Mouse (Mus musculus) kidney, embryonic 14.5 days (tissue): ENCODE data around the gene Zfp788. TPM values are rescaled to one million over a fixed set of nuclear protein-coding genes. Genes with fewer than 3 reads are reported as not detected.
"Not testable (repeated sequence)": the region's sequence is repeated elsewhere in the genome, so short reads cannot be mapped to it uniquely, and the experiment has no call there.

Experiments used
- ATAC-seq: fragments of 200-750 bp; cut with Nextera tagmentation; 2 replicates; pipeline ENCODE4 v1.8.0; 2017; ENCODE audit warnings: moderate number of reproducible peaks, mild to moderate bottlenecking, moderate TSS enrichment, moderate library complexity; ENCODE audit not compliant: low FRiP score, low TSS enrichment
- H3K27ac ChIP-seq: fragments of 300-500 bp; sonication (generic); 2 replicates; pipeline ENCODE4 v1.5.1; 2014; ENCODE audit warnings: low read depth, mild to moderate bottlenecking, low read length, moderate library complexity, mixed read lengths
- H3K27me3 ChIP-seq: fragments of 300-500 bp; sonication (generic); 2 replicates; pipeline ENCODE4 v1.6.1; 2014; ENCODE audit warnings: mild to moderate bottlenecking, low read length; ENCODE audit not compliant: control insufficient read depth, insufficient read depth
- H3K36me3 ChIP-seq: fragments of 300-500 bp; sonication (generic); 2 replicates; pipeline ENCODE4 v1.6.1; 2014; ENCODE audit warnings: low read length, mixed read lengths; ENCODE audit not compliant: control insufficient read depth, insufficient read depth
- H3K4me1 ChIP-seq: fragments of 300-500 bp; sonication (generic); 2 replicates; pipeline ENCODE4 v1.6.1; 2014; ENCODE audit warnings: low read length, mixed read lengths; ENCODE audit not compliant: control insufficient read depth, insufficient read depth
- H3K4me2 ChIP-seq: fragments of 300-500 bp; sonication (generic); replicated peaks from 2 replicates; pipeline ENCODE4 v1.6.1; 2014; ENCODE audit warnings: low read depth, mild to moderate bottlenecking, low read length
- H3K4me3 ChIP-seq: fragments of 300-500 bp; sonication (generic); 2 replicates; pipeline ENCODE4 v1.5.1; 2014; ENCODE audit warnings: mild to moderate bottlenecking, low read length
- H3K9ac ChIP-seq: fragments of 300-500 bp; sonication (generic); 2 replicates; pipeline ENCODE4 v1.6.1; 2014; ENCODE audit warnings: low read depth, mild to moderate bottlenecking, low read length, moderate library complexity
- H3K9me3 ChIP-seq: fragments of 300-500 bp; sonication (generic); 2 replicates; pipeline ENCODE4 v1.6.1; 2016; ENCODE audit warnings: low read length; ENCODE audit not compliant: control insufficient read depth
- WGBS: fragments of 180-500 bp; shearing (Covaris S2); extraction: QIAGEN DNeasy Blood & Tissue Kit; methylation state at CpG from one replicate; pipeline ENCODE4 v1.1.7; 2014; 5-methylcytosine and 5-hydroxymethylcytosine counted together
- polyA plus RNA-seq: library from polyadenylated mRNA; unstranded; fragments of >200 nt; fragmentation: Nextera tagmentation; extraction: Ambion mirVana; gene quantifications from 2 replicates; pipeline ENCODE4 v1.2.1, GENCODE M21; 2014

Zfp788 gene
- polyA plus RNA-seq, result 13.7 and 14.7 TPM in 2 replicates

DNA sequence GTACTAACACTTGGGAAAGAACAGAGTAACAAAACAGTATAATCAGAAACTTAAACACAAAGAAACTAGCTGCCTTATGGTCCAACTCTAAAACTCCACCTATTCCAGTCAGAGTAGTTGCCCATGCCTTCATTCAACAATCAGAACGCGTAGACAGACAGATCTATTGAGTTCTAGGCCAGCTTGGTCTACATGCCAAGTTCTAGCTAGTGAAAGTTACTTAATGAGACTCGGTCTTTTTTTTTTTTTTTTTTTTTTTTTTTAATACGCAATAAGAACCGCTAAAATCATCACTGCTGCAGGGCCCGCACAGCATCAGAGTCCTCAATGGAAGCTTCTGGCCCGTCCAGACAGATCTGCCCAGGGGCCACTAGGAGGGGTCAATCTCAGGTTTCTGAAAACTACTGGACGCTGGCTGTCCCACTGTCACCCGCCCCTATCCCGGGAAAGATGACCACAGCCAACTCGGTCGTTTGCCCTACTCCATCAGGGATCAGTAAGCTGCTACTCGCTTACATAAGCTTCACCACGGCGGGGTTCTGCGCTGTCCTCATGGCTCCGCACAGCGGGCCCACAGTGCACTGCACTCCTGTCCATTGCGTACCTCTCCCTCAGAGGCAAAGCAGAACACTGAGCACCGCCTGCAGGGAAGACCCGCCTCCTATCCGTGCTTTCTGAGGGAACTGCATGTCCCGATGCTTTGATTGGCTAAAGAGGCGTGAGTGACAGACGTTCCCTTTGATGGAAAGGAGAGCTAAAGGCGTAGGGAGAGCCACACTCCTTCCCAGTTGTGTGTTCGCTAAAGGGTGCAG, at the start of gene Zfp788:
Zfp788 (plus strand) TSS at position 795 of the 812 bp plus-strand sequence.
- H3K27me3 ChIP-seq, result no peaks in the 10 kb centered on the region
- peak within 1 kb of the TSS; percentile 61 for H3K4me2 ChIP-seq
- ATAC-seq, result peak; percentile 98
- H3K27ac ChIP-seq, result peak within 1 kb of the TSS; percentile 85
- peak within 1 kb of the TSS; percentile 63 for H3K4me3 ChIP-seq
- peak within 1 kb of the TSS; percentile 61 for H3K9ac ChIP-seq
- no peaks in the 10 kb centered on the region for H3K9me3 ChIP-seq
- H3K4me1 ChIP-seq, result peaks cover 8% of the 10 kb centered on the region; the same call in 1 of the 2 replicates
- peaks cover 22% of the 10 kb centered on the region for H3K36me3 ChIP-seq
- WGBS, result 2% methylated on average over 27 of the region's 27 CpGs

- H3K9ac ChIP-seq, H3K4me2 ChIP-seq, ATAC-seq, H3K4me3 ChIP-seq, H3K9me3 ChIP-seq, H3K36me3 ChIP-seq, H3K4me1 ChIP-seq, H3K27me3 ChIP-seq, H3K27ac ChIP-seq: not testable (repeated sequence)
Observed at GRCm38 (mm10) chr7:41587831-41588230, 45.2 kb upstream of the Zfp788 start.

GRCm38 (mm10) chr7:41598615-41599014, 34.4 kb upstream of the Zfp788 start:
- Histone ChIP-seq H3K4me2 (peak overlapping the region; percentile 39), H3K4me1 (no peaks in the 10 kb centered on the region), H3K4me3 (peak overlapping the region; percentile 71), H3K27me3 (no peaks in the 10 kb centered on the region), H3K9ac (peak overlapping the region; percentile 40; the same call in 1 of the 2 replicates), H3K27ac (no peak overlapping the region), H3K9me3 (no peaks in the 10 kb centered on the region), H3K36me3 (no peaks in the 10 kb centered on the region)
- ATAC-seq, result peak; percentile 5; the same call in 1 of the 2 replicates
- 48% methylated on average over 5 of the region's 5 CpGs for WGBS

DNA sequence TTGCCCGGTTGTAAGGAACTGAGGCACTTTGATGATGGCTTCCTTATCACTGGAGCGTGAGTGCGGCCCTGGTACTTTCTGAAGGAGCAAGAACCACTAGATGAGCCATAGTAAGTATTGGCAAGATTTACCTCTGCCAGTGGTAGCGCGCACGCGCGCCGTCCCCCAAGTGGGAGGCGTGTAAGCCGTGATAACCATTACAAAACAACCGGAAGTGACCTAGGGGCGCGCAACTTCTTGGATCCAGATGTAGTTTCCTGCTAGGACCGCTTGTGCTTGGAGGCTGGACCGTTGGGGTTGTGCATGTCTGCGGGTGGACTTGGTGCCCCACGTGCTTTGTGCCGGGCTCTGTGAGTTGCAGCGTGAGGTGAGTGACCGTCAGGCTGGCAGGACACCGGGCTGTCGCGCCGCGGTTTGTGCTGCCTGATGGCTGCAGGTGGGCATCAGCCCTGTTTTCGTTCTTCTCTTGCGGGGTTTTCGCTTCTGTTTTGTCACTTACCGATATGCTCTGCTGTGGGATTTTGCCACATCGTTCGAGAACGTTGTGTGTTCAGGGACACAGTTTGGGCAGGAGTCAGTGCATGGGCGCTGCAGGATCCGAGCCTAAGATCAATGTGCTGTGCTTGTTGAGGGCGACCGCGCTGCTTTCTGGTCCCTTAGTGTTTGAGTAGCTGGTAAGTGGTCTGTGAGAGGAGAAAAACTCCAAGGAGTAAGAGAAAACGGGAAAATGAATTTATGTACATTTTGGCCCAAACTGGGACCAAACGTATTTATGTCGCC, 33.8 kb upstream of the Zfp788 start, which contains the start of gene 2610021A01Rik:
2610021A01Rik (plus strand) TSS at position 197 of the 780 bp plus-strand sequence.
- Histone ChIP-seq H3K9ac (peak within 1 kb of the TSS; percentile 67), H3K36me3 (no peaks in the 10 kb centered on the region; the same call in 1 of the 2 replicates), H3K4me2 (peak within 1 kb of the TSS; percentile 43), H3K27ac (peak within 1 kb of the TSS; percentile 53; the same call in 1 of the 2 replicates), H3K27me3 (no peaks in the 10 kb centered on the region), H3K4me3 (peak within 1 kb of the TSS; percentile 71), H3K4me1 (no peaks in the 10 kb centered on the region), H3K9me3 (no peaks in the 10 kb centered on the region)
- ATAC-seq, result peak; percentile 98
- under 1% methylated on average over 41 of the region's 41 CpGs for WGBS

GRCm38 (mm10) chr7:41599932-41600548, 33.0 kb upstream of the Zfp788 start:
- peak; percentile 44 for ATAC-seq
- WGBS, result 22% methylated on average over 3 of the region's 3 CpGs
- H3K4me3 ChIP-seq, result peak overlapping the region; percentile 71
- H3K9me3 ChIP-seq, result no peaks in the 10 kb centered on the region
- no peaks in the 10 kb centered on the region for H3K27me3 ChIP-seq
- no peaks in the 10 kb centered on the region for H3K4me1 ChIP-seq
- peaks cover 5% of the 10 kb centered on the region; the same call in 1 of the 2 replicates for H3K36me3 ChIP-seq
- peak overlapping the region; percentile 43 for H3K4me2 ChIP-seq
- no peak overlapping the region for H3K27ac ChIP-seq
- peak overlapping the region; percentile 67 for H3K9ac ChIP-seq

GRCm38 (mm10) chr7:41611654-41612053, 21.3 kb upstream of the Zfp788 start:
- Histone ChIP-seq H3K4me1 (no peaks in the 10 kb centered on the region), H3K36me3 (peaks cover 32% of the 10 kb centered on the region; the same call in 1 of the 2 replicates), H3K27me3 (no peaks in the 10 kb centered on the region), H3K4me3 (no peak overlapping the region), H3K9ac (no peak overlapping the region), H3K9me3 (no peaks in the 10 kb centered on the region), H3K4me2 (no peak overlapping the region), H3K27ac (no peak overlapping the region)
- 87% methylated on average over 3 of the region's 3 CpGs for WGBS
- ATAC-seq, result no peak

DNA sequence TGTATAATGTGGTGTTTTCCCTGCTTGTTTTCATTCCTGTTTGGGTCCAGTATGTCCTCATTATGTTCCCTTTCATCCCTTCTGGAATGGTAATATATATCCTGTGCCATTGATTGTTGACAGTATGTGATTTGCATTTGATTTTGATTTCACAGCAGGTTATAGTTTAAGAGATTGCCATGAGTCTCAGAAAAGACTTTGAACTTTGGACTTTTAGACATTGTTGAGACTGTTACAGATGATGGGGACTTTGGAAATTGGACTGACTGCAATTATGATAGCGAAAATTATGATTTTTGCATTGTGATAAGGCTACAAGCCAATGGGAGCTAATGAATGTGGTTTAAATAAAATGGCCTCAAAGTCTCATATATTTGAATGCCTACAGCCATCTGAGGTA, 16.8 kb upstream of the Zfp788 start:
- H3K4me2 ChIP-seq, H3K4me1 ChIP-seq, H3K9me3 ChIP-seq, H3K4me3 ChIP-seq, H3K9ac ChIP-seq, H3K27ac ChIP-seq, ATAC-seq, H3K27me3 ChIP-seq: not testable (repeated sequence)
- WGBS, result 92% methylated on average over 1 of the region's 1 CpGs
- peaks cover 32% of the 10 kb centered on the region; the same call in 1 of the 2 replicates for H3K36me3 ChIP-seq

DNA sequence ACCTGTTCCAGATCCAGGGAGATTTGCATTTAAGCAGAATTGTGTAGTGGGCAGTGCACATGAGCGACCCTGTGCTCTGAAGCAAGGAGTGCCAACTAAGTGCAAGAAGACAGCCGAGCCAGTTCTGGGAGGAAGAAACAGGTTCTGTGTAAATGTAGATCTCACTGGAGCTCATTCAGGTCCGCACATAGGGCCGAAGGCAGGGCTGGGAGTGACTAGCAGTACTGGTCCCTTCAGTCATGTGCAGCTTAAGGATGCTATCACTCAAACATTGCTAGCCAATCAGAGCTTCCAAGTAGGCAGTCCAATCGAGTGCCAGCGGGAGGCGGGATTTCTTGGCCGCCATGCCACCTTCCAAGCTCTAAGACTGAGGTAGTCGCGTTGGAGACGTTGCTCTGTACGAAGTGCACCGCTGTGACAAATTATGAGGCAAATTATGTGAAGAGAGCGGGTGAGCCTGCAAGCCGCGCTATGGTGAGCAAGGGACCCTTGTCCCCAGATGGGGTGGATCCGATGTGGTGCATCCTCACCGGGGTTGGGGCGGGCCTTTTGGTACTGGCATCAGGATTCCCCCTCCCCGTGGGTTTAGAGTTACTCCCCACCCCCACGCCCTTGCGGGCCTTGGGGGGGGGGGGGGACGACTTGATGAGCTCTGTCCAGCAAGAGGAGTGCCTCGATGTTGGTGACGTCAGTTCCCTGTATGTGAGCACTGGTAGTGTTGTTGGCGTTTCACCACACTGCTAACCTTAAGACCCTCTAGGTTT, 400 bp downstream of the Zfp788 start:
- H3K27ac ChIP-seq, result peak overlapping the region; percentile 85
- H3K9ac ChIP-seq, result peak overlapping the region; percentile 61
- ATAC-seq, result peak; percentile 97
- H3K4me2 ChIP-seq, result peak overlapping the region; percentile 61
- WGBS, result under 1% methylated on average over 25 of the region's 26 CpGs
- no peaks in the 10 kb centered on the region for H3K9me3 ChIP-seq
- H3K36me3 ChIP-seq, result peaks cover 23% of the 10 kb centered on the region
- H3K27me3 ChIP-seq, result no peaks in the 10 kb centered on the region
- peak overlapping the region; percentile 63 for H3K4me3 ChIP-seq
- peaks cover 8% of the 10 kb centered on the region; the same call in 1 of the 2 replicates for H3K4me1 ChIP-seq
